Mouse (Mus musculus): ENCODE measurements at regions not wholly inside any gene's neighbourhood (a gene's known extent, or its start where the extent isn't known, plus 50 kb on each side); places are given as distances from the start of the nearest gene placed in this dataset.

DNA sequence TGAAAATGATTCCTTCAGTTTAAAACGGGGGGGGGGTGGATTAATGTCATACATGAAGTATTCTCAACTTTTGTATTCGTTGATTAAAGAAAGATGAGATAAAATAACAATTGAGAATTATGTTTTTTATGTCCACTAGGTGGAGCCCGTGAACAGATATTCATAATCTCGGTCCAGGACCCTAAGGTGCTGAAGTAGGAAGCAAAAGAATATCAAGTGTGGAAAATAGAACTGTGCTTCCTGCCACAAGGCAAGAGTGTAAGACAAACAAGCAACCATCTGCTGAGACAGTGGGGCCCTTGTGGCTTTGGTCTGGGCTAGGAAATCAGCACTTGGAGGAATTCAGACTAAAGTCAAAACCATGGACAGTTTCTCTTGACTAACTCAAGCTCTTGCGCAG lies 50.9 kb upstream of the Kap start:
- no peak for DNase-seq (ENCODE audit: low read depth in 1 of 2, low spot score in 2 of 2)

DNA sequence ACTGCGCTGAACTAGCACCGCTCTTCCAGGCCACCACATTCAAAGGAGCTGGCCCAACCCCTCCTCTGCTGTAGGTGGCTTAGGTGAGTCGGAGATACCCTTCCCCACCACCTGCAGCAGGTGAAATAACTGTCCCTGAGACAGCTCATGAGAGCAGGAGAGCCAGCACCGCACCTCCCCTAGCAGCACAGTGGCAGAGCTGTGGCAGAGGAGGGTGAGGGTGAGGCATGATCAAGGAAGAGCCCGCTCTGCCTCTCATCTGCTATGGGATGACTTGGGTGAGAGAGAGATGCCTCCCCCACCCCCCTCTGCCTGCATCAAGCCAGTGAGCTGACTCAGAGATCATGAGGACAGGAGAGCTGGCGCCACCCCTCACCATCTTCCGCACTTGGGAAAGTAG lies 81.1 kb upstream of the Kap start:
- DNase-seq (ENCODE audit: low read depth in 1 of 2, low spot score in 2 of 2), result no peak

DNA sequence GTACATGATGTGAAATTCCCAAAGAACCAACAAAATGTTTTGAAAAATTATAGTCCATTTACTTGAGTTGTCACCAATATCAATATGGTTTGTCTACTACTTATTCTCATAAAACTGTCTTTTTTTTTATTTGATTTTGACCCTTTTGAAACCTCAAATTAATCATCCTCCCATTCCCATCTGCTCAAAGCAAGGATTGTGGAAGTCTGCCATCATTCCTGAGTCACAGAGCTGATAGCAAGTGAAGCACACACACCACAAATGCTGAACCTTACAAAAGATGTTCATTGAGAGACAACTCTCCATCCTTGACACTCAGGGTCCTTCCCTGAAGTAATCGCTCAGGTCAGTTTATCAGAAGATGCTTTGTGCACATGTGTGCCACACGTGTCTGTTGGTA lies 82.1 kb upstream of the Kap start:
- no peak for DNase-seq (ENCODE audit: low read depth in 1 of 2, low spot score in 2 of 2)

DNA sequence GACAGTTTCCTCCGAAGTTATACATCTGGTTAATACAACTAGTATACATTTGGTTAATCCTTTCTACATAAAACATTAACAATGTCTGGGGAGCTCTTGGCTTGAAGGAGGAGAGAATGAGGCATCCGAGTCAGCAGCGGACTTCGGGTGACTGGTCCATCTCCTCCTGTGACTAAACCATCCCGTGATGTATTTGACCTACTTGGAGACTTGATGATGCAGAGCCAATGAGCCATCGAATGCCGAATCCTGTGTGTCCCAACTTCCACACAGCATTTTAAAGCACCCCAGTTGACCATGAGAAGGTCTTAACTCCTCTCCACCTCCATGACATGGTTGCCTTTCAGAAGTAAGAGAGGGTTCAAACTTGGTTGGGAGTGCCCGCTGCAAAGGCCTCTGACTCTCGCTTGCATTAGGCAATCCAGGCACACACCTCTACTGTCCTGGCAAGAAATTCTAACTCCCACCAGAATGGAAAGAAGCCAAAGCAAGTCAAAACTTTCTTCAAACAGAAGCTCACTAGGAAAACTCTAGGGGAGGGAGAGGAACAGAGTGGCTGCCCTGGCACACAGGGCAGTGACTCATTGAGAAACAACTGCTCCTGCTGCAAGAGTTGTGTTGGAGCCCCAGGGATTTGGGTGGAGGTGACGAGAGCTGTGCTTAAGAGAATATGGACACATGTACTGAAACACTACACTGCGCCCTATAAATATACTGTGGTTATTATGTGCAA lies 75.4 kb upstream of the Etv6 start:
- DNase-seq (ENCODE audit: low read depth in 1 of 2, low spot score in 2 of 2), result no peak

DNA sequence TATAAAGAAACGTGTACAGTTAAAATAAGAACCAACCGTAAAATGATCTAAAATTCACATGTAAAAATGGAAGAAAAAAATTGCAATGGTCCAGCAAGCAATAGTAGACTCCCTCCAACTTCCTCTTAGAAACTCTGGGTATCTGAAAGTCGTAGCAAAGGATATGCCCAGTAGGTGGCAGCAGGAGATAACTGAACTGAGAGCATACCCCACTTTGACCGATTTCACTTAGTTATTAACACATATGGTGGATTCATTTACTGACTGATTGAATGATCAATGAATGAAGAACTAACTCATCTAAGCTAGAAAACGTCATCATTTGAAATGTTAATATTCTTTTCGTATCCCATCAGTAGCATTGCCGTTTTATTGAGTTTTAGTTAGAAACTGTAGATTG lies 74.8 kb upstream of the Etv6 start:
- DNase-seq (ENCODE audit: low read depth in 1 of 2, low spot score in 2 of 2), result peak; percentile 42 to 68

DNA sequence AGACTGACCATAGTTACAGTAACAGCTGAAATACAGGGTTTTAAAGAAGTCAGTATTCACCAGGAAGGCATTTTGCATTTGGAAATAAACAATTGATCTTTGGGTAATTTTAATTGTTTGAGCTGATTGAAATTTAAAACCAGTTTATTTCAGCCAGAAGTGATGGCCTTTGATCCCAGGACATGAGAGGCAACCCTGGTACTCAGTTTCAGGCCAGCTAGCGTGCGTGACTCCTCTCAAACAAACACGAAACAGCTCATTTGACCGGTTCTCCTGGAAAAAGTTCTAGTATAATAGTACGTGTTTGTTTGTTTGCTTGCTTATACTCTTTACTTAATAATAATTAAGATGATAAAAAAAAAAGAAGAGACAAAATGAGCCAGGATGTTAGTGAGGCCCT lies 72.9 kb upstream of the Etv6 start:
- DNase-seq (ENCODE audit: low read depth in 1 of 2, low spot score in 2 of 2), result no peak

DNA sequence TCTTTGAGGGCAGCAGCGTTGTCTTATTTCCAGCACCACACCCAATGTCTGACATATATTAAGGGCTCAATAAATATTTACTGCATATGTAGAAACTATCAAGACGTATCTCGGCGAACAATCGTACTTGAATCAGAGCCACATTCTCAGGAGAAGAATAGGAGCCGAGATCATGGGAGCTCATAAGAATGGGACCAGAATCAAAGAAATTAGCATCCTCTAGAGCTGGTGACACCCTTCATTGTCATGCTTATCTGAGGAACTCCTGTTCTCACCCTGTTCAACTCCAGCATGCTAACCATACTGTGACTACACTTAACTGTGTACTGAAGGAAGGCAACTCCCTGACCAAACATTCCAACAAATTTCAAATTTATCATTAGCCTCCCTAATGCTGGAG lies 72.2 kb upstream of the Etv6 start:
- no peak for DNase-seq (ENCODE audit: low read depth in 1 of 2, low spot score in 2 of 2)

DNA sequence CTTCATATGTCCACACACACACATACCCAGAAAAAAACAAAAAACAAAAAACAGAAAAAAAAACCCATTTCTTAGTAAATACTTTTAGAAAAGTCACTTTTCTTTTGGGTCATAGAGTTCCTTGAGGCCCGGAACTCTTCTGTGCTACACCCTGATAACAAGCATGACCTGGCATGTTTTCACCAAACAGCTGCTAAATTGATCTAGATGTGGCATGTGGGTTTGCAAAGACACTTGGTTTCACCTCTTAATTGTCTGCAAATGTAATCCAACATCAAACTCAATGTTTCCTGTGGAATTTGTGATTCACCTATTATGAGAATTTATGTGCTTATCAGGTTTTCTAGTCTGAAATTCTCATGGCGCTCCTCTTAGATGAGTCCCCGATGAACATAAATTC lies 68.2 kb upstream of the Etv6 start:
- no peak for DNase-seq (ENCODE audit: low read depth in 1 of 2, low spot score in 2 of 2)

DNA sequence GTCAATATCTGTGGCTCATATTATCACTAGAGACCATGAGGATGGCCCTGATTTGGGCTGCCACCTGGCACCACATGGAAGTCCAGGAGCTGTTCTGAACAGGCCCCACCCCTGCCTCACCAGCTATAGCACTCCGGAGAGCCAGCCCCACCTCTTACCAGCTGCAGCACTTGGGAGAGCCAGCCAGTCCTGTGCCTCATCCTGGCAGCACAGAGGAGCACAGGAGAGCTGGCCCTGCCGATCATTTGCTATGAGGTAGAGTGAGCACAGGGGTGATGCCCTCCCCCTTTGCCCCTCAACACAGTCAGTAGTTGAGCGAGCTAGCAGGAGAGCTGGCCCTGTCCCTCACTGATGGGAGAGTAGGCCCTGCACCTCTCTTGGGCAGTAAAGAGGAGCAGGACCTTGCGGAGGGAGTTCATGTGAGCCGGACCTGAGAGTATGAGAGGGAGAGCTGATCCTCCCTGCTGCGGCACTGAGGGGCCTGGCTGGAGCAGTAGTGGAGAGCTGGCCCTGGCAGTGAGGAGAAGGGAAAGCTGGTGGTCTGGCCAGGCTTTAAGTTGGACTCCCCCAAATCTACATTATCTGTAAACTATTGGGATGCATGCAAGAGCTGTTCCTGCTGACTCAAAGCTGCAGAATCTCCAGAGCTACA lies 63.3 kb upstream of the Etv6 start:
- DNase-seq (ENCODE audit: low read depth in 1 of 2, low spot score in 2 of 2), result no peak

DNA sequence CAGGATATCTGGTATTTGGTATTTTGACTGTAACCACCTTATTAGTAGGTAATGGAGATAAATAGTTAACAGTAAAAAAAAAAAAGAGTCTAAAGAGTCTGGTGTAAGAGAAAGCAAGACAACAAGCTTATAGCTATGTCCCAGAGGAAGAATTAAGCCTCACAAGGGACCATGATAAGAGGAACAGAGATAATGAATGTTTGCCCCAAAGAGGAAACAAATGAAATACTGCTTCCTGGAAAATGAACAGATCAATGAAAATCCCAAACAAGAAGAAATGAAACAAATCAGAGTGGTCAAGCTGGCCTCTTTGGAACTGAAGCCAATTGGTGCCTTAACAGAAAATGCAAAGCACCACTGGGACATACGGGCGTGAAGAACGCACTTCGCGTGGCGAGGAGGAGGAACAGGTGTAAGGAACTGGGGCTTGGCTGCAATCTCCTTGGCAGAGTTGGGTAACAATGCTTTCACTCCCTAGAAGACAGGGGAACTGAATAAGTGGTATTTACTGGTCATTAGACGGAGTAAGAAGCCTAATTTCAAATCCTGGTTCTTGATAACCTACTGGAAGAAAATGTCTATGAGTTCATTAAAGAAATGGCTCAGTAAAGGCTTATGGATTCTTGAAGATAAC lies 62.2 kb upstream of the Etv6 start:
- DNase-seq (ENCODE audit: low read depth in 1 of 2, low spot score in 2 of 2), result no peak

DNA sequence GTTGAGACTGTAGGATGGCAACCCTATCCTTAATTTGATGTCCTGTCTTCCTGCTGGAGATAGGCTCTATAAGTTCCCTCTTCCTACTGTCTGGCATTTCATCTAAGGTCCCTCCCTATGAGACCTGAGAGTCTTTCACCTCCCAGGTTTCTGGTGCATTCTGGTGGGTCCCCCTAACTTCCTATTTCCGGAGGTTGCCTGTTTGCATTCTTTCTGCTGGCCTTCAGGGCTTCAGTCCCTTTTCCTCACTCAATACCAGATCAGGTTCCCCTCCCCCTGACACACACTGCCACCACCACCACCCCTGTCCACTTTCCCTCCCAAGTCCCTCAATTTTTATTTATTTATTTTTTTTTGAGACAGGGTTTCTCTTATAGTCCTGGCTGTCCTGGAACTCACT lies 59.5 kb upstream of the Etv6 start:
- no peak for DNase-seq (ENCODE audit: low read depth in 1 of 2, low spot score in 2 of 2)

DNA sequence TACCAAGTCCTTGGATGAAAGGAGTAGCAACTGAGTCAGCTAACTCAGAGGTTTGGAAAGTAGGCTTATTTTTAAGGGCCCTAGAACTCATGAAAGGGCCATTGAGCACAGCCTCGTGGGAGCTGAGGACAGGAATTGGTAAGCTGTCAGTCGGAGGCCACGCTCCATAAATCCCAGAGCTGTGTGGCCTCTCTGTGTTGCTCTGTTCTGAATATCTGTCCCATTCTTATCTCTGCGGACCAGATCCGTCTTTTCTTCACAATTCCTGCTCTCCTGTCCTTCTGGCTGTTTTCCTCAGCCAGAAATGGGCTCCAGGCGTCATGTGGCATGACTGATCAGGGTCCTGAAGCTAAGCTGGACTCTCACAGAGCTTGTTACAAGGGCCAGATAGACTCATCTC lies 58.6 kb upstream of the Etv6 start:
- DNase-seq (ENCODE audit: low read depth in 1 of 2, low spot score in 2 of 2), result no peak

DNA sequence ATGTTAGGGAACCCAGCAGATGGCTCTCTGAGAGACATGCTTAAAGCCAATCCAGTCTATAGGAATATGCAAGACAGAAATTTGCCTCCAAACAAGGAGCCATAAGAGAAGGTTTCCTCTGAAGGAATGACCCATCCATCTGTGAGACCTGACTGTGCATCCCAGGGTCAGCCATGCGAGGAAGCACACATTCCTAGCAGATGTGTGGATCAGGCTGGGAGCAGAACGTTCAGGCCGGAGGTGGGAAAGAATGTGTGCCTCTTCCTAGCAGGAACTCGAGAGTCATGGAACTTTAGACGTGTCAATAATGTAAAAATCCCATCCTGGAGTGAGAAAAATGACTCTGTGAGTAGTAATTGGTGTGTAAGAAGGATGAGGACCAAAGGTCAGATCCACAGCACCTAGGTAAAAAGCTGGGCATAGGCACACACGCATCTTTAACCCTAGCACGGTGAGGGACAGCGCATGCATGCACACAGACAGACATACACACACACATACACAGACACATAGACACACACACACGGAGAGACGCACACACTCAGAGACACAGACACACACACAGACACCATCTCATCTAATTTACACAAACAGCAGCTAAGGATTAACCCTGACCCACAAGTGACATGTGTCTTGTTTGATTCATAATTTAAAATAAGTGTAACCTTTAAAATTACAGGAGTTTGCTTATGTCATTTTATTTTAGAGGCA lies 51.5 kb upstream of the Etv6 start:
- DNase-seq (ENCODE audit: low read depth in 1 of 2, low spot score in 2 of 2), result no peak

DNA sequence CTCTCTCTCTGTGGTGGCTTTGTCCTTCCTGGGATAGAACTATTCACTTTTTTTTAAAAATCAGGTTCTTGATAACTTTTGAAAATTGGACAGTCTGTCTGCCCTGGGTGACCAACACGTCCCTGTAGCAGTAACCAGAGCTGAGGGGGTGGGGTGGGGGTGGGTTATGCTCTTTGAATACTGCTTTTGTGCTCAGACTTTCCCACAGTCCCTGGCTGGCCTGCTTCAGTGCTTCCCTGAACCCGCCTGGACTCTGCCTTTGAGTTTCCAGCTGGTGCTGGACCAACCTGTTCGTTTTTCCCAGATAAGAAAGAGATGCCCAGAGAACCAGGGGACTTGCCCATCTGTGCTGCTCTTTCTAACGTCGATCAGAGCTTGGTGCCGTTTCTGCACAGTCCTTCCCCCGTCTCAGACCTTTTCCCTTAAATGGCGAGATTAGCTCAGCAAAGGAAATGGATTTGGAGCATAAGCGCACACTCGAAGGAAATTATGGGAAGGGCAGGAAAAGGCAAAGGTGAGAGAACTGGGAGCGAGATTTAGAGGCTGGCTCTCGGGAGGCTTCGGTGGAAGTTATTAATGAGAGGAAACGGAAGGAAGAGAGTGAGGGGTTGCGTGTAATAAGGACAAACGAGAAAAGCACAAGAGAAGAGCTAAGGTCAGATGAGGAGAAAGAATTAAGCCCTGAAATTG lies 50.7 kb upstream of the Etv6 start:
- no peak for DNase-seq (ENCODE audit: low read depth in 1 of 2, low spot score in 2 of 2)

Data from monocyte, adult 2 months (primary cell).